Mouse (Mus musculus) forebrain, embryonic 14.5 days (tissue): ENCODE results near the gene Kdm2a. TPM values are rescaled to one million over a fixed set of nuclear protein-coding genes. Genes with fewer than 3 reads are reported as not detected.

ENCODE experiments used
- ATAC-seq: fragments of 200-750 bp; cut with Nextera tagmentation; 2 replicates; pipeline ENCODE4 v1.8.0; 2017; ENCODE audit warnings: mild to moderate bottlenecking, moderate library complexity
- DNase-seq: peaks from one replicate; pipeline ENCODE4 v3.0.0-alpha.2; 2015; ENCODE audit warnings: low spot score
- H3K27ac ChIP-seq: fragments of 300-500 bp; sonication (generic); 2 replicates; pipeline ENCODE4 v1.5.1; 2014; ENCODE audit warnings: low read depth, mild to moderate bottlenecking, control low read depth, low read length, moderate library complexity
- H3K27me3 ChIP-seq: fragments of 300-500 bp; sonication (generic); replicated peaks from 2 replicates; pipeline ENCODE4 v1.6.1; 2014; ENCODE audit warnings: low read length, control low read depth, mixed read lengths; ENCODE audit not compliant: control insufficient read depth, insufficient read depth
- H3K36me3 ChIP-seq: fragments of 300-500 bp; sonication (generic); 2 replicates; pipeline ENCODE4 v1.6.1; 2014; ENCODE audit warnings: low read length, control low read depth; ENCODE audit not compliant: control insufficient read depth, insufficient read depth
- H3K4me1 ChIP-seq: fragments of 300-500 bp; sonication (generic); 2 replicates; pipeline ENCODE4 v1.6.1; 2014; ENCODE audit warnings: antibody characterized with exemption, low read length, control low read depth; ENCODE audit not compliant: control insufficient read depth, insufficient read depth
- H3K4me2 ChIP-seq: fragments of 300-500 bp; sonication (generic); 2 replicates; pipeline ENCODE4 v1.6.1; 2014; ENCODE audit warnings: mild to moderate bottlenecking, control low read depth, low read length
- H3K4me3 ChIP-seq: fragments of 300-500 bp; sonication (generic); 2 replicates; pipeline ENCODE4 v1.5.1; 2014; ENCODE audit warnings: low read depth, low read length, control low read depth
- H3K9ac ChIP-seq: fragments of 300-500 bp; sonication (generic); 2 replicates; pipeline ENCODE4 v1.6.1; 2014; ENCODE audit warnings: mild to moderate bottlenecking, low read length, control low read depth, moderate library complexity
- H3K9me3 ChIP-seq: fragments of 300-500 bp; sonication (generic); replicated peaks from 2 replicates; pipeline ENCODE4 v1.6.1; 2016; ENCODE audit warnings: low read length, control low read depth, mixed read lengths; ENCODE audit not compliant: control insufficient read depth
- WGBS: fragments of 180-500 bp; shearing (Covaris S2); extraction: QIAGEN DNeasy Blood & Tissue Kit; methylation state at CpG from one replicate; pipeline ENCODE4 v1.1.7; 2014; 5-methylcytosine and 5-hydroxymethylcytosine counted together
- polyA plus RNA-seq: library from polyadenylated mRNA; unstranded; fragments of >200 nt; fragmentation: Nextera tagmentation; extraction: Ambion mirVana; gene quantifications from 2 replicates; pipeline ENCODE4 v1.2.1, GENCODE M21; 2014

Kdm2a gene
- polyA plus RNA-seq, 1 experiment from 2014 or later, result 29.2 TPM

- H3K27me3 ChIP-seq, result no peaks in the 10 kb centered on the region
- H3K9me3 ChIP-seq, result no peaks in the 10 kb centered on the region
- no peak for DNase-seq
- no peak overlapping the region for H3K27ac ChIP-seq
- WGBS, result 88% methylated on average over 8 of the region's 8 CpGs
- no peak overlapping the region for H3K4me2 ChIP-seq
- no peaks in the 10 kb centered on the region for H3K4me1 ChIP-seq
- no peak overlapping the region for H3K9ac ChIP-seq
- H3K36me3 ChIP-seq, result no peaks in the 10 kb centered on the region
- ATAC-seq, result no peak
- no peak overlapping the region for H3K4me3 ChIP-seq
Measured at GRCm38 (mm10) chr19:4420153-4420910, 22.2 kb upstream of the Kdm2a start.

- Histone ChIP-seq H3K9ac (no peak overlapping the region), H3K4me2 (no peak overlapping the region), H3K4me1 (no peaks in the 10 kb centered on the region), H3K4me3 (no peak overlapping the region), H3K36me3 (no peaks in the 10 kb centered on the region), H3K9me3 (no peaks in the 10 kb centered on the region), H3K27ac (no peak overlapping the region), H3K27me3 (no peaks in the 10 kb centered on the region)
- 94% methylated on average over 5 of the region's 5 CpGs for WGBS
- no peak for ATAC-seq
- DNase-seq, result no peak
Measured at GRCm38 (mm10) chr19:4419711-4420110, 21.6 kb upstream of the Kdm2a start.

GRCm38 (mm10) chr19:4417713-4418112 lies 19.6 kb upstream of the Kdm2a start:
- Histone ChIP-seq H3K27ac (no peak overlapping the region), H3K4me1 (no peaks in the 10 kb centered on the region), H3K27me3 (no peaks in the 10 kb centered on the region), H3K9ac (no peak overlapping the region), H3K4me2 (no peak overlapping the region), H3K36me3 (no peaks in the 10 kb centered on the region), H3K4me3 (no peak overlapping the region), H3K9me3 (no peaks in the 10 kb centered on the region)
- no peak for ATAC-seq
- DNase-seq, result no peak

GRCm38 (mm10) chr19:4417183-4417582 lies 19.1 kb upstream of the Kdm2a start:
- no peaks in the 10 kb centered on the region for H3K36me3 ChIP-seq
- DNase-seq, result peak; percentile 57
- ATAC-seq, result no peak

GRCm38 (mm10) chr19:4414631-4415030 lies 16.5 kb upstream of the Kdm2a start:
- Histone ChIP-seq H3K4me2 (no peak overlapping the region), H3K9me3 (no peaks in the 10 kb centered on the region), H3K27ac (no peak overlapping the region), H3K27me3 (no peaks in the 10 kb centered on the region), H3K36me3 (no peaks in the 10 kb centered on the region), H3K4me3 (no peak overlapping the region), H3K4me1 (no peaks in the 10 kb centered on the region), H3K9ac (no peak overlapping the region)
- 78% methylated on average over 1 of the region's 1 CpGs for WGBS
- DNase-seq, result no peak
- no peak for ATAC-seq

More at GRCm38 (mm10) chr19:4417183-4417582, 19.1 kb upstream of the Kdm2a start:
- Histone ChIP-seq H3K4me3 (no peak overlapping the region), H3K4me1 (no peaks in the 10 kb centered on the region), H3K9me3 (no peaks in the 10 kb centered on the region), H3K27me3 (no peaks in the 10 kb centered on the region), H3K27ac (no peak overlapping the region), H3K9ac (no peak overlapping the region), H3K4me2 (no peak overlapping the region)
- WGBS, result 0% methylated on average over 1 of the region's 1 CpGs

GRCm38 (mm10) chr19:4409062-4409461 lies 11.0 kb upstream of the Kdm2a start:
- WGBS, result 72% methylated on average over 2 of the region's 2 CpGs
- H3K27ac ChIP-seq, result no peak overlapping the region

GRCm38 (mm10) chr19:4404840-4405239 lies 6.8 kb upstream of the Kdm2a start:
- H3K9me3 ChIP-seq, result no peaks in the 10 kb centered on the region
- 100% methylated on average over 2 of the region's 2 CpGs for WGBS
- ATAC-seq (no peak), DNase-seq (no peak)
- H3K27ac ChIP-seq, result no peak overlapping the region
- H3K4me2 ChIP-seq, result no peak overlapping the region
- H3K36me3 ChIP-seq, result no peaks in the 10 kb centered on the region
- H3K27me3 ChIP-seq, result no peaks in the 10 kb centered on the region
- no peak overlapping the region for H3K9ac ChIP-seq
- no peaks in the 10 kb centered on the region for H3K4me1 ChIP-seq
- no peak overlapping the region for H3K4me3 ChIP-seq

More at GRCm38 (mm10) chr19:4409062-4409461, 11.0 kb upstream of the Kdm2a start:
- Histone ChIP-seq H3K4me3 (no peak overlapping the region), H3K4me1 (no peaks in the 10 kb centered on the region), H3K9ac (no peak overlapping the region), H3K9me3 (no peaks in the 10 kb centered on the region), H3K4me2 (no peak overlapping the region), H3K36me3 (no peaks in the 10 kb centered on the region), H3K27me3 (no peaks in the 10 kb centered on the region)
- no peak for ATAC-seq
- DNase-seq, result no peak

GRCm38 (mm10) chr19:4398959-4399358 lies 874 bp upstream of the Kdm2a start:
- Histone ChIP-seq H3K36me3 (no peaks in the 10 kb centered on the region), H3K27ac (no peak overlapping the region), H3K27me3 (no peaks in the 10 kb centered on the region), H3K4me1 (peaks cover 6% of the 10 kb centered on the region; the same call in 1 of the 2 replicates), H3K4me2 (no peak overlapping the region), H3K9me3 (no peaks in the 10 kb centered on the region), H3K9ac (no peak overlapping the region), H3K4me3 (no peak overlapping the region)
- whole genome bisulfite sequencing, result 70% methylated on average over 4 of the region's 4 CpGs
- DNase-seq (no peak), ATAC-seq (no peak)

GRCm38 (mm10) chr19:4398630-4398948 lies 504 bp upstream of the Kdm2a start:
- Histone ChIP-seq H3K4me1 (peaks cover 8% of the 10 kb centered on the region), H3K27me3 (no peaks in the 10 kb centered on the region), H3K9me3 (no peaks in the 10 kb centered on the region), H3K4me2 (peak overlapping the region; percentile 94), H3K9ac (peak overlapping the region; percentile 82), H3K27ac (no peak overlapping the region), H3K4me3 (peak overlapping the region; percentile 99), H3K36me3 (no peaks in the 10 kb centered on the region)
- ATAC-seq (no peak), DNase-seq (no peak)
- WGBS, result 28% methylated on average over 8 of the region's 8 CpGs
